Mouse (Mus musculus): ENCODE data around the gene Gm8229. TPM values are rescaled to one million over a fixed set of nuclear protein-coding genes. Genes with fewer than 3 reads are reported as not detected.

Gene Gm8229
- polyA plus RNA-seq (2012; ENCODE audit: low replicate concordance) = not detected in 2 replicates

GRCm38 (mm10) chr14:44365057-44365456, at the start of gene Gm8229:
TSS of gene Gm8229 (plus strand) at chr14:44365357.

GRCm38 (mm10) chr14:44338484-44338883, 26.7 kb upstream of the Gm8229 start, which contains the start of gene Gm5930:
TSS of gene Gm5930 (minus strand) at chr14:44338584.

DNA sequence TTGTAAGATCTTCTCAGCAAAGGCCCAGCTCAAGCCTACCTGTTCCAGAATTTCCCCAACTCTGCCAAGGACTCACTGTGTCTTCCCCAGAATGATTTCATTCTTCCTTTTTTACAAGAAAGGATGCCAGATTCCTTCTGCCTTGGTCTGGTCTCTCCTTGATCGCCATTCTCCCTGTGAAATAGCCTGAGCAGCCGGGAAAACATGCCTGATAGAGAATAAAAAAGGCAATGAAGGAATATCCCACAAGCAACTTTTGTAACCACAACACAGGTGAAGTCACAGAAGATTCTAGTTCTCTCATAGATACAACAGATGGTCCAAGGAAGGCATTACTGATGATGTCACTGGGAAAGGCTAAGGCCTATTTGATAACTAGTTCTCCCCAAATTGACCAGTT, 45.4 kb downstream of the Gm8229 start, which contains the start of gene Gm3371:
Gm3371 (minus strand) TSS at position 101 of the 400 bp plus-strand sequence.

Other genes with a start within 250 kb of the Gm8229 start
- gene Gm3327, start 241.5 kb upstream of the Gm8229 start, polyA plus RNA-seq (2012; ENCODE audit: low replicate concordance) = not detected in 2 replicates
- not detected in 2 replicates for gene Gm8212, start 167.7 kb upstream of the Gm8229 start, polyA plus RNA-seq (2012; ENCODE audit: low replicate concordance)
- not detected in 2 replicates for gene 4930503E14Rik, start 152.1 kb upstream of the Gm8229 start, polyA plus RNA-seq (2012; ENCODE audit: low replicate concordance)
- gene Gm8220, start 79.8 kb upstream of the Gm8229 start, polyA plus RNA-seq (2012; ENCODE audit: low replicate concordance) = not detected in 2 replicates
- gene Gm5930, start 26.8 kb upstream of the Gm8229 start, polyA plus RNA-seq (2012; ENCODE audit: low replicate concordance) = not detected in 2 replicates
- gene Gm3371, start 45.3 kb downstream of the Gm8229 start, polyA plus RNA-seq (2012; ENCODE audit: low replicate concordance) = not detected in 2 replicates
- not detected in 2 replicates for gene Gm8232, start 68.3 kb downstream of the Gm8229 start, polyA plus RNA-seq (2012; ENCODE audit: low replicate concordance)
- not detected in 2 replicates for gene BC061237, start 127.1 kb downstream of the Gm8229 start, polyA plus RNA-seq (2012; ENCODE audit: low replicate concordance)
- gene Gm17093, start 152.9 kb downstream of the Gm8229 start, polyA plus RNA-seq (2012; ENCODE audit: low replicate concordance) = not detected in 2 replicates
- not detected in 2 replicates for gene Gm8247, start 217.8 kb downstream of the Gm8229 start, polyA plus RNA-seq (2012; ENCODE audit: low replicate concordance)

Measured in leukemia stem cell, adult 10-12 weeks (primary cell).